Mouse (Mus musculus) myocyte (in vitro differentiated cells): ENCODE measurements around the gene Myo1g.

Experiments used
- CEBPB ChIP-seq: IDR thresholded peaks from 2 replicates; pipeline ENCODE4 v1.6.1; 2011; ENCODE audit warnings: mild to moderate bottlenecking, moderate library complexity; ENCODE audit not compliant: poor library complexity, insufficient read depth, severe bottlenecking
- E2F4 ChIP-seq: IDR thresholded peaks from one replicate; pipeline ENCODE4 v1.6.1; 2011; ENCODE audit warnings: mild to moderate bottlenecking, control low read depth, moderate library complexity; ENCODE audit not compliant: insufficient read depth
- MAX ChIP-seq: IDR thresholded peaks from one replicate; pipeline ENCODE4 v1.6.1; 2011; ENCODE audit warnings: low read depth, mild to moderate bottlenecking, control low read depth
- MYOD1 ChIP-seq, 3 experiments: IDR thresholded peaks; one replicate each; pipeline ENCODE4 v1.6.1; 2011; ENCODE audit warnings: control low read depth in 2 of 3, low read depth in 2 of 3, mild to moderate bottlenecking in 2 of 3, moderate library complexity in 1 of 3; ENCODE audit not compliant: insufficient read length in 2 of 3, control insufficient read depth in 1 of 3
- MYOG ChIP-seq, 3 experiments: IDR thresholded peaks; one replicate each; pipeline ENCODE4 v1.6.1; 2011; ENCODE audit warnings: control low read depth in 2 of 3, low read depth in 2 of 3, mild to moderate bottlenecking in 2 of 3; ENCODE audit not compliant: insufficient read length in 2 of 3, control insufficient read depth in 1 of 3, insufficient read depth in 1 of 3
- POLR2A ChIP-seq: IDR thresholded peaks from one replicate; pipeline ENCODE4 v1.6.1; 2011; ENCODE audit warnings: low read depth, mild to moderate bottlenecking, control low read depth, moderate library complexity; ENCODE audit not compliant: insufficient read length
- POLR2AphosphoS2 ChIP-seq: IDR thresholded peaks from one replicate; pipeline ENCODE4 v1.6.1; 2011; ENCODE audit warnings: low read depth, control low read depth; ENCODE audit not compliant: insufficient read length
- REST ChIP-seq: IDR thresholded peaks from one replicate; pipeline ENCODE4 v1.6.1; 2011; ENCODE audit warnings: mild to moderate bottlenecking, control low read depth, moderate library complexity; ENCODE audit not compliant: insufficient read depth, insufficient read length
- SRF ChIP-seq: IDR thresholded peaks from one replicate; pipeline ENCODE4 v1.6.1; 2011; ENCODE audit warnings: low read depth; ENCODE audit not compliant: control insufficient read depth, insufficient read length
- TCF12 ChIP-seq: IDR thresholded peaks from one replicate; pipeline ENCODE4 v1.6.1; 2011; ENCODE audit warnings: mild to moderate bottlenecking, control low read depth; ENCODE audit not compliant: poor library complexity, insufficient read depth, severe bottlenecking
- TCF3 ChIP-seq: IDR thresholded peaks from one replicate; pipeline ENCODE4 v1.6.1; 2011; ENCODE audit warnings: low read depth, control low read depth; ENCODE audit not compliant: insufficient read length
- USF1 ChIP-seq: IDR thresholded peaks from one replicate; pipeline ENCODE4 v1.6.1; 2011; ENCODE audit warnings: low read depth, mild to moderate bottlenecking, control low read depth, moderate library complexity

DNA sequence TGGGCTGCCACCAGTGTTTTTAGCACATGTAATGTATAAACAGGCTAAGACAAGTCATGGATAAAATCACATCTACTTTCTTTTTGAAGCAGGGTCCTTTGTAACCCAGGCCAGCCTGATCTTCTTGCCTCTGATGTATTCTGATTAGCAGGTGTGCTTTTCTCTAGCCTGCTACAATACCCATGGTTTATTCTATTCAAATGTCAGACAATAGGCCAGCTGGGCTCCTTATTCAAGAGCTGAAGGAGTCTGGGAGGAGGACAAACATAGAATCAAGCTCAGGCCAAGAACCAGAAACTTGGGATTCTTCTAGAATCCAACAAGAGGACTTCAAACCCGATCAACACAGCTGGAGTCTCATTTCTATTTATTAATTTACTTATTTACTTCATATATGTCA, 4.5 kb upstream of the Myo1g start:
- TF ChIP-seq POLR2AphosphoS2 (no peak), POLR2A (no peak), CEBPB (no peak), TCF12 (no peak), MYOD1 (IDR thresholded peaks at IDR 0.05; ENCODE audit: control insufficient read depth in 1 of 3, insufficient read length in 2 of 3, low read depth in 2 of 3) (no peak), USF1 (no peak), MAX (no peak), MYOG (IDR thresholded peaks at IDR 0.05; ENCODE audit: control insufficient read depth in 1 of 3, insufficient read depth in 1 of 3, insufficient read length in 2 of 3, low read depth in 2 of 3) (no peak), SRF (no peak), E2F4 (no peak), REST (no peak), TCF3 (no peak)
